In the genomic region with DNA sequence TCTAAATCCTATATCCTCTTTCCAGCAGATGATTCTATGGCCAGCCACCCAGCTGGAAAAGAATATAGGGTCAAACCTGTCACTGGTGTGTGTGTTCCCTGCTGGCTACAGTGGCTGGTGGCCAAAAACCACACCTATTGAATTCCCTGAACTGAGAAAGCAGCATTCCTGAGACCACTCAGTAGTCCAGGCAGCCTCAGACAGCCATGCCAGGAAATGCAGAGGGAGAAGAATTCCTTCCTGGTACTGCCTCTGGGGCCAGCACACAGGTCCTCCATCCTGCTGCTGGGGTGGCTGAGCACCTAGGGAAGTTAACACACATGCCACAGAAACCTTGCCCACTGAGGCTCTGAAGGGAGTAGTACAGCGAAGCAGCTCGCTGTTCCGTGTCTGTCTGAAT, we compare ENCODE assay signal across 12 mouse cellular contexts. TPM values are rescaled to one million over a fixed set of nuclear protein-coding genes. Genes with fewer than 3 reads are reported as not detected.
DNase-seq lines count a peak whose midpoint lies in the region; ATAC-seq lines count a peak whose summit lies in the region.
"Had no signal": no experiment of that assay in that cellular context is flagged by ENCODE, and none has a peak within 500 bp of the region (broad histone marks: within the 10 kb centered on the region; RNA-seq: fewer than 3 reads in every experiment).

No protein-coding gene starts in this region.

- no peak; the same call in 1 of the 2 replicates for ATAC-seq in kidney, embryonic 15.5 days (replicated peaks; ENCODE audit: low FRiP score)
- ATAC-seq in embryonic facial prominence, embryonic 14.5 days (ENCODE audit: low read depth) = no peak
- ATAC-seq in stomach, embryonic 14.5 days (ENCODE audit: insufficient number of reproducible peaks, insufficient read depth, low FRiP score, low read depth) = no peak
- ATAC-seq: midbrain, embryonic 15.5 days had no signal

- H3K4me2 ChIP-seq in kidney, embryonic 15.5 days = no peak overlapping the region
- H3K4me2 ChIP-seq in embryonic facial prominence, embryonic 14.5 days (ENCODE audit: low read depth, low read length) = no peak overlapping the region
- no peak overlapping the region for H3K4me2 ChIP-seq in stomach, embryonic 14.5 days (replicated peaks; ENCODE audit: low read depth, low read length)
- H3K4me2 ChIP-seq: liver, embryonic 15.5 days; midbrain, embryonic 15.5 days had no signal

- H3K27me3 ChIP-seq in kidney, embryonic 15.5 days = no peaks in the 10 kb centered on the region
- no peaks in the 10 kb centered on the region for H3K27me3 ChIP-seq in embryonic facial prominence, embryonic 14.5 days (replicated peaks; ENCODE audit: control insufficient read depth, insufficient read depth, low read length)
- no peaks in the 10 kb centered on the region for H3K27me3 ChIP-seq in stomach, embryonic 14.5 days (ENCODE audit: control insufficient read depth, insufficient read depth, low read length)
- H3K27me3 ChIP-seq: liver, embryonic 15.5 days; midbrain, embryonic 15.5 days had no signal

- DNase-seq in kidney, adult 9 months = no peak
- DNase-seq in embryonic facial prominence, embryonic 14.5 days (ENCODE audit: low spot score) = peak; percentile 48
- DNase-seq in kidney, postnatal 4 days = peak; percentile 43 to 62
- DNase-seq in right cerebral cortex, postnatal 36 days (ENCODE audit: low spot score in 2 of 2) = no peak
- no peak for DNase-seq in c-Kit-positive CD71-positive TER-119-positive erythroid progenitor cells, embryonic 14.5 days (ENCODE audit: low spot score)
- DNase-seq: gastrocnemius, postnatal 14 days; right cerebral cortex, adult 18-20 months had no signal

- H3K4me3 ChIP-seq in kidney, embryonic 15.5 days (replicated peaks) = no peak overlapping the region
- H3K4me3 ChIP-seq in embryonic facial prominence, embryonic 14.5 days (ENCODE audit: low read depth, low read length) = no peak overlapping the region
- no peak overlapping the region for H3K4me3 ChIP-seq in stomach, embryonic 14.5 days (ENCODE audit: low read depth, low read length)
- H3K4me3 ChIP-seq: left cerebral cortex, adult 2 months; liver, embryonic 15.5 days; midbrain, embryonic 15.5 days had no signal

- peak overlapping the region; percentile 43; the same call in 1 of the 2 replicates for H3K27ac ChIP-seq in kidney, embryonic 15.5 days
- no peak overlapping the region for H3K27ac ChIP-seq in embryonic facial prominence, embryonic 14.5 days (replicated peaks; ENCODE audit: low read depth, low read length)
- peak overlapping the region; percentile 22 for H3K27ac ChIP-seq in stomach, embryonic 14.5 days (ENCODE audit: low read length)
- H3K27ac ChIP-seq: left cerebral cortex, adult 2 months; liver, embryonic 15.5 days; midbrain, embryonic 15.5 days had no signal

- no peak overlapping the region for H3K9ac ChIP-seq in kidney, embryonic 15.5 days
- H3K9ac ChIP-seq in embryonic facial prominence, embryonic 14.5 days (ENCODE audit: low read depth, low read length) = no peak overlapping the region
- H3K9ac ChIP-seq in stomach, embryonic 14.5 days (replicated peaks; ENCODE audit: low read depth, low read length) = no peak overlapping the region
- H3K9ac ChIP-seq: liver, embryonic 15.5 days; midbrain, embryonic 15.5 days had no signal

- no peaks in the 10 kb centered on the region for H3K36me3 ChIP-seq in kidney, embryonic 15.5 days
- no peaks in the 10 kb centered on the region for H3K36me3 ChIP-seq in embryonic facial prominence, embryonic 14.5 days (ENCODE audit: control insufficient read depth, insufficient read depth, low read length)
- no peaks in the 10 kb centered on the region for H3K36me3 ChIP-seq in stomach, embryonic 14.5 days (ENCODE audit: control insufficient read depth, insufficient read depth, low read length)
- H3K36me3 ChIP-seq: liver, embryonic 15.5 days; midbrain, embryonic 15.5 days had no signal

- WGBS in kidney, embryonic 15.5 days = 53% methylated on average over 3 of the region's 3 CpGs
- 64% methylated on average over 3 of the region's 3 CpGs for WGBS in embryonic facial prominence, embryonic 14.5 days
- WGBS in stomach, embryonic 14.5 days = 73% methylated on average over 3 of the region's 3 CpGs

- no peaks in the 10 kb centered on the region for H3K9me3 ChIP-seq in kidney, embryonic 15.5 days (replicated peaks)
- H3K9me3 ChIP-seq in embryonic facial prominence, embryonic 14.5 days (ENCODE audit: control insufficient read depth, low read length) = no peaks in the 10 kb centered on the region
- no peaks in the 10 kb centered on the region for H3K9me3 ChIP-seq in stomach, embryonic 14.5 days (ENCODE audit: control insufficient read depth, low read depth, low read length)
- H3K9me3 ChIP-seq: liver, embryonic 15.5 days; midbrain, embryonic 15.5 days had no signal

- peaks cover 34% of the 10 kb centered on the region for H3K4me1 ChIP-seq in kidney, embryonic 15.5 days
- peaks cover 6% of the 10 kb centered on the region; the same call in 1 of the 2 replicates for H3K4me1 ChIP-seq in embryonic facial prominence, embryonic 14.5 days (ENCODE audit: control insufficient read depth, insufficient read depth, low read length)
- H3K4me1 ChIP-seq in stomach, embryonic 14.5 days (ENCODE audit: control insufficient read depth, insufficient read depth, low read length) = peaks cover 18% of the 10 kb centered on the region; the same call in 1 of the 2 replicates
- H3K4me1 ChIP-seq: liver, embryonic 15.5 days had no signal

RNA-seq across cellular contexts. Expression of a gene that starts 50.3 kb away (rescaled TPM):
- polyA plus RNA-seq in kidney, embryonic 15.5 days (2015; fragmentation: Nextera tagmentation; extraction: Ambion mirVana) = 43.3 and 45.1 TPM in 2 replicates
- polyA plus RNA-seq in embryonic facial prominence, embryonic 14.5 days (2014; fragmentation: Nextera tagmentation; extraction: Ambion mirVana) = 44.5 and 48.1 TPM in 2 replicates
- polyA plus RNA-seq in stomach, embryonic 14.5 days (2014; fragmentation: Nextera tagmentation; extraction: Ambion mirVana) = 22.1 and 28.9 TPM in 2 replicates

Comparison
In these comparisons a context has a peak if more than half of its experiments do, and no peak if none do; other contexts are left out.
1. DNase-seq: peak in embryonic facial prominence, embryonic 14.5 days (single experiment) and kidney, postnatal 4 days (2 of 2); none in kidney, adult 9 months (single experiment), right cerebral cortex, postnatal 36 days (0 of 2) and c-Kit-positive CD71-positive TER-119-positive erythroid progenitor cells, embryonic 14.5 days (single experiment).